Mouse (Mus musculus): ENCODE measurements around the gene Mpg.

Gene Mpg

GRCm38 (mm10) chr11:32256566-32256965, 30.3 kb downstream of the Mpg start:
- no peak for DNase-seq (ENCODE audit: low read depth, low spot score)

GRCm38 (mm10) chr11:32262674-32263415, 36.5 kb downstream of the Mpg start:
- DNase-seq (ENCODE audit: low read depth, low spot score) = no peak

- peak; percentile 7 for DNase-seq (ENCODE audit: low read depth, low spot score)
Observed at GRCm38 (mm10) chr11:32265117-32265738, 38.9 kb downstream of the Mpg start.

GRCm38 (mm10) chr11:32266194-32266593, 39.9 kb downstream of the Mpg start:
- DNase-seq (ENCODE audit: low read depth, low spot score) = no peak

- DNase-seq (ENCODE audit: low read depth, low spot score) = peak; percentile 7
Observed at GRCm38 (mm10) chr11:32266776-32267175, 40.5 kb downstream of the Mpg start.

- DNase-seq (ENCODE audit: low read depth, low spot score) = peak; percentile 96
Observed at GRCm38 (mm10) chr11:32267188-32267884, 41.0 kb downstream of the Mpg start, which contains the start of gene Nprl3. Nprl3 (minus strand) TSS chr11:32267707.

- no peak for DNase-seq (ENCODE audit: low read depth, low spot score)
Observed at GRCm38 (mm10) chr11:32267964-32268363, 41.7 kb downstream of the Mpg start.

- DNase-seq (ENCODE audit: low read depth, low spot score) = no peak
Observed at GRCm38 (mm10) chr11:32268952-32269351, 42.6 kb downstream of the Mpg start.

GRCm38 (mm10) chr11:32271178-32271577, 44.9 kb downstream of the Mpg start:
- no peak for DNase-seq (ENCODE audit: low read depth, low spot score)

- no peak for DNase-seq (ENCODE audit: low read depth, low spot score)
Observed at GRCm38 (mm10) chr11:32276347-32276746, 50.0 kb downstream of the Mpg start, which contains the start of gene Hba-x. Hba-x (plus strand) TSS chr11:32276400.

GRCm38 (mm10) chr11:32277736-32278457, 51.6 kb downstream of the Mpg start:
- no peak for DNase-seq (ENCODE audit: low read depth, low spot score)

- no peak for DNase-seq (ENCODE audit: low read depth, low spot score)
Observed at GRCm38 (mm10) chr11:32278458-32278957, 52.2 kb downstream of the Mpg start.

GRCm38 (mm10) chr11:32280646-32281045, 54.3 kb downstream of the Mpg start:
- DNase-seq (ENCODE audit: low read depth, low spot score) = no peak

GRCm38 (mm10) chr11:32281416-32282144, 55.3 kb downstream of the Mpg start:
- no peak for DNase-seq (ENCODE audit: low read depth, low spot score)
